ENCODE assay signal across 24 mouse cellular contexts in the genomic region with DNA sequence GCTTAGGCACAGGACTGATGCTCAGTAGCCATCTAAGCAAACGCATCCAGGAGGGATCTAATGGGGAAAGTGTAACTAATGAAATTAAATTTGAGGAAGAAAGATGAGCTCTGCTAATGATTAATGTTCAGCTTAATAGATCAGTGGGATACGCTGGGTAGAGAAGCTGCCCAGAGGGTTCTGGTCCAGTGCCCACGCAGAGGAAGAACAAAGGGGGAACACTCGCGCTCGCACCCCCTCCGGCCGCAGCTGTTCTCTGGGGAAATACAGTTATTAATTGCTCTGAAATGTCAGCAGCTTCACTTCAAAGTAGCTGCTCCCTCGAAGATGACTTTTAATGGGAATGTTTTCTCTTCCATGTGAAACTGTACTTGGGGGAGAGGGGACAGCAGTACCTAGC.
DNase-seq lines count a peak whose midpoint lies in the region; ATAC-seq and TF ChIP-seq lines count a peak whose summit lies in the region.
"Had no signal": no experiment of that assay in that cellular context is flagged by ENCODE, and none has a peak within 500 bp of the region (broad histone marks: within the 10 kb centered on the region; RNA-seq: fewer than 3 reads in every experiment).

No protein-coding gene starts in this region.

- H3K36me3 ChIP-seq in neural tube, embryonic 12.5 days = no peaks in the 10 kb centered on the region
- H3K36me3 ChIP-seq in hindbrain, embryonic 14.5 days (replicated peaks; ENCODE audit: control insufficient read depth, insufficient read depth) = no peaks in the 10 kb centered on the region
- H3K36me3 ChIP-seq: embryonic facial prominence, embryonic 12.5 days; limb, embryonic 10.5 days; liver, embryonic 15.5 days; lung, embryonic 15.5 days had no signal

- H3K4me1 ChIP-seq in neural tube, embryonic 12.5 days = peaks cover 5% of the 10 kb centered on the region
- peaks cover 12% of the 10 kb centered on the region; the same call in 1 of the 2 replicates for H3K4me1 ChIP-seq in hindbrain, embryonic 14.5 days (replicated peaks; ENCODE audit: control insufficient read depth, insufficient read depth, low read length)
- H3K4me1 ChIP-seq: limb, embryonic 10.5 days; liver, embryonic 15.5 days; lung, embryonic 15.5 days; megakaryocyte, embryonic 14.5 days had no signal

- H3K9me3 ChIP-seq in neural tube, embryonic 12.5 days = no peaks in the 10 kb centered on the region
- H3K9me3 ChIP-seq in hindbrain, embryonic 14.5 days (ENCODE audit: control insufficient read depth, low read length) = no peaks in the 10 kb centered on the region
- H3K9me3 ChIP-seq: embryonic facial prominence, embryonic 12.5 days; limb, embryonic 10.5 days; liver, embryonic 15.5 days; lung, embryonic 15.5 days had no signal

- no peak for TF ChIP-seq CTCF in layer of hippocampus, adult 2 months (conservative IDR thresholded peaks at IDR 0.05)

- peak; percentile 13 to 22 for DNase-seq in layer of hippocampus, adult 2 months (ENCODE audit: low spot score in 2 of 2)
- DNase-seq in layer of hippocampus, adult 9-10 months (ENCODE audit: low spot score) = no peak
- no peak for DNase-seq in neural tube, embryonic 10.5 days (ENCODE audit: extremely low spot score, low spot score)
- no peak for DNase-seq in hindbrain, embryonic 14.5 days (ENCODE audit: low spot score)
- DNase-seq in natural killer cell, adult 2 months (ENCODE audit: low spot score in 2 of 2) = no peak
- DNase-seq in thymus, postnatal 0 days (ENCODE audit: low spot score) = no peak
- DNase-seq: adrenal gland, adult 8-10 months; forebrain, postnatal 0 days; gastrocnemius, postnatal 25 days; heart, adult 2 months; kidney, adult 18-20 months; liver; lung, postnatal 36 days; right cerebral cortex, adult 18-20 months; right cerebral cortex, postnatal 4 days; thymus, postnatal 25 days had no signal

- 52% methylated on average over 9 of the region's 9 CpGs for WGBS in neural tube, embryonic 12.5 days
- 28% methylated on average over 9 of the region's 9 CpGs for WGBS in hindbrain, embryonic 14.5 days

- H3K4me2 ChIP-seq in neural tube, embryonic 12.5 days (replicated peaks) = no peak overlapping the region
- H3K4me2 ChIP-seq in hindbrain, embryonic 14.5 days (replicated peaks) = no peak overlapping the region
- H3K4me2 ChIP-seq: embryonic facial prominence, embryonic 12.5 days; liver, embryonic 15.5 days; lung, embryonic 15.5 days had no signal

- no peak overlapping the region for H3K27ac ChIP-seq in layer of hippocampus, adult 2 months
- H3K27ac ChIP-seq in neural tube, embryonic 12.5 days = no peak overlapping the region
- H3K27ac ChIP-seq in hindbrain, embryonic 14.5 days = no peak overlapping the region
- H3K27ac ChIP-seq: embryonic facial prominence, embryonic 12.5 days; heart, adult 2 months; left cerebral cortex, adult 2 months; limb, embryonic 10.5 days; liver, embryonic 15.5 days; lung, embryonic 15.5 days had no signal

- ATAC-seq in neural tube, embryonic 12.5 days (ENCODE audit: low FRiP score, low read depth) = 0 out of 2 replicates have a peak, but pooled peaks have one; percentile 48
- ATAC-seq in hindbrain, embryonic 14.5 days (ENCODE audit: low FRiP score) = peak; percentile 52; the same call in 1 of the 2 replicates
- ATAC-seq: forebrain, postnatal 0 days; inflammation-experienced regulatory T-cells, adult 6 months had no signal

- no peak overlapping the region for H3K4me3 ChIP-seq in layer of hippocampus, adult 2 months
- no peak overlapping the region for H3K4me3 ChIP-seq in neural tube, embryonic 12.5 days
- H3K4me3 ChIP-seq in hindbrain, embryonic 14.5 days (replicated peaks; ENCODE audit: low read length) = no peak overlapping the region
- H3K4me3 ChIP-seq: embryonic facial prominence, embryonic 12.5 days; heart, adult 2 months; left cerebral cortex, adult 2 months; limb, embryonic 10.5 days; liver, embryonic 15.5 days; lung, embryonic 15.5 days; megakaryocyte, embryonic 14.5 days had no signal

- H3K27me3 ChIP-seq in neural tube, embryonic 12.5 days (replicated peaks) = no peaks in the 10 kb centered on the region
- H3K27me3 ChIP-seq in hindbrain, embryonic 14.5 days (ENCODE audit: control insufficient read depth, insufficient read depth, low read length) = no peaks in the 10 kb centered on the region
- H3K27me3 ChIP-seq: embryonic facial prominence, embryonic 12.5 days; liver, embryonic 15.5 days; lung, embryonic 15.5 days; megakaryocyte, embryonic 14.5 days had no signal

- H3K9ac ChIP-seq in neural tube, embryonic 12.5 days = no peak overlapping the region
- no peak overlapping the region for H3K9ac ChIP-seq in hindbrain, embryonic 14.5 days
- H3K9ac ChIP-seq: forebrain, postnatal 0 days; liver, embryonic 15.5 days; lung, embryonic 15.5 days had no signal

Comparison
In these comparisons a context has a peak if more than half of its experiments do, and no peak if none do; other contexts are left out.
1. DNase-seq: peak in layer of hippocampus, adult 2 months (2 of 2); none in layer of hippocampus, adult 9-10 months (single experiment), neural tube, embryonic 10.5 days (single experiment), hindbrain, embryonic 14.5 days (single experiment), natural killer cell, adult 2 months (0 of 2) and thymus, postnatal 0 days (single experiment).